Mouse (Mus musculus): ENCODE measurements at regions not wholly inside any gene's neighbourhood (a gene's known extent, or its start where the extent isn't known, plus 50 kb on each side); places are given as distances from the start of the nearest gene placed in this dataset.

DNA sequence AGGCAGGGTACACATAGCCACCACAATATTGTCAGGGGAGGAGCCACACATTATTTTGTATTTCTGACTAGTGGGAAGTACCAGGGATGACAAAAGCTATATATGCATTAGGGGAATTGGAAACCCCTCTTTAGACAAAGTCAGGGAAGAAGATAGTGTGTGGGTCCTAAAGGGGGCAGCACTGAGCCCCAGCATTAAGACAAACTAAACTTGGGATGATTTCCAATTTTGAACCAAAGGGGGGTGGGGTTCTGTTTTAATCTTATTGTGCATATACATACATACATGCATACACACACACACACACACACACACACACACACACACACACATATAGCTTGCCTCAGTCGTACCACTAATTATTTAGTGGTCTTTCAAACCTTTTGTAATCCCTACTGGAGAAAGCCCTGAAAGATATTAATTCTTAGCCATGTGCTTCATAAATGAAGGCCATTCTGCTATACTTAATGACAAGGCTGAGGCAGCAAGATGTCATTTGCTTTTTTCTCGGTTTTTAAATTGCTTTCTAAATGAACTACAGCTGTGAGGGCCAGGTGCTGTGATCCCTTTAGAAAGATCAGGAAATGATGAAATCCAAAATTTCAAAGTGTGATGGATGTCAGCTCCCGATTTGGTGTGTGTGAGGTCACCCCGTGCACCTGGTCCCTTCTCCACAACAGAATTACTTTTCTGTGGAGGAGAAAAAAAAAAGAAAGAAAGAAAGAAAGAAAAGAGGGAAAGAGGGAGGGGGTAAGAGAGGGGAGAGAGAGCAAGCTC, 523.5 kb downstream of the Rnf144a start:
- no peak for DNase-seq

DNA sequence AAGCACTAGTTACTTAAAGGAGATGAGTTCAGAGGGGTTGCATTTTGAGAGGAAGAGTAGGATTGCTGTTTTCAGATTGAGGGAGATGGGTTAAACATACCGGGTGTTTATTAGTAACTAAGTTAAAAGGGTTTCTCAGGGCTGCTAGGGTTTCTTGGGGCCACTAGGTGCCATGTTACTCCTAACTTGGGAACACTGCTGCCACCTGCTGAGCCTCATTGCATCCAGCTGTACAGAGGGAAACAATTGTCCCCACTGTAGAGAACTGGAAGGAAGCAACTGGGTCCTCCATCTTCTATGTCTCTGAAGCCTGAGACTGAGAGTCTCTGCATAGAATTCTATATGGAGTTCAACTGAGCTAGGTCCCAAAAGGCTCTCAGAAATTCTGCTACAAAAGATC, 524.3 kb downstream of the Rnf144a start:
- no peak for DNase-seq

DNA sequence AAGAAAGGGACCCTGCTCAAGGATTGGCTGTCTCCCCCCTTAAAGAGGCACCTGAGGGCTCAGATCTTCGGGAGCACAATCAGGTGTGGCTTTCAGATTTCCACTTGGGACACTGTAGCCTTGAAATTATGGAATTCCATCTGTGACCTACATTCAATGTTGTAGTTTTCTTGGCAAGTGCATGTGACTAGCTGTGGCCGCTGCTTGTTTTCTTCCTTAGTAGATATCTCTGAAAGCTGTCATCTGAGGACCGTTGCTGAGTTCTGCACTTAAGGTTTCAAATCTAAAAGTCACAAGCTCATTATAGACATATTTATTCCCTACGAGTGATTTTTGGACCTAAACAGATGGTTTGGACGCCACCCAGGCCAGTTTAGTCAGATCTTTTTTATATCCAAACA, 531.3 kb downstream of the Rnf144a start:
- peak; percentile 44 for DNase-seq

DNA sequence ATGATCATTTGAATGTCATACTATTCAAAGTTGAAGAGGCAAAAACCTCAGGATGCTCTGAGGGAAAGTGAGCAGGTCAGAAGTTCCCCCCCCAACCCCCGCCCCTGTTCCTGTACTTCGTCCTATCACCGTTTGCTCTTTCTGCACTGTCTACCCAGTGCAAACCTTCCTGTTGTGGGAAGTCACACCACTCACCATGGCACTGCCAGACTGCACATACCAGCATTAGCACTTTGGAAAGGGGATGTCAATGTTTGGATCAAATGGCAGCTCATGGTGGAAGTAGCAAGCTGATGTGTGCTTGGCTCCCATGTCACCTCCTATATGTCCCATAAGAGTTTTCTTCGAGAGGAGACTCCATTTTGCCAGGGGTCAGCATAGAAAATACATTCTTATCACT, 543.2 kb downstream of the Rnf144a start:
- no peak for DNase-seq

DNA sequence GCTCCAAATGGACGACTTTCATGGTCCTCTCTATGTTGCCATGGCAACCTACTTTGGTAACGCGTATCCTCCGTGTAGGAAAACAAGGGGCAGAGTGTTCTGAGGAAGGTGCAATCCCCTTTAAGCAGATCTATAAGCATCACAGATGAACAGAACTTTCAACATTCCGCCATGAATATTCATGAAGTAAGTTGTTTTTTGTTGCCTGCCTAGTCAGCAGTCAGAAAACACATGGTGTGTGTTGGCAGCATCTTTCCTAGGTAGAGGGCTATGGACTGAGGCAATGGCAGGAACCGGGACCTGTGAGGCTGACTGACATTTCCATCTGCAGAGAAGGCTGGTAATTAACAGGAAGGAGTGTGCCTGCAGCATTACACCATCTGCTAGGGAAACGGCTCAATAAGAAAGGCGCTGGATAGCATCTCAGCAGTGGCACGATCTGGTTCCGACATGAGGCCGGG, 544.0 kb downstream of the Rnf144a start:
- DNase-seq: peak; percentile 67

DNA sequence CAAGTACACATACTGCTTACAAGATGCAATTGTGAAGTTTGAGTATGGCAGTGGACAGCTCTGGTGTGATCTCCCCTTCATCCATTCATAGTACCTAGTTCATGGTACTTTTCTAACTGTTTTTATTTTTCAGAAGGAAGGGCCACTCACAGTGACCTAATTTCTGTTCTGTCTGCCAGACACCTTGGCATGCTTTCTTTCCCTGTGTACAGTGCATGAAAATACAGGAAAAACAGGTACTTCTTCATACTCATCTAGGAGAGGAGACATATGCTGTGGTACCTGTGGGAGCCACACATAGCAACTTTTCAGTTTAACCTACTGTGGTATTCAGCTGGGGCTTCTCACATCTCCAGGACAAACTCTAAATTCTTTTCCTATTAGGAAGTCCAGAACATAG, 545.2 kb downstream of the Rnf144a start:
- DNase-seq: no peak

DNA sequence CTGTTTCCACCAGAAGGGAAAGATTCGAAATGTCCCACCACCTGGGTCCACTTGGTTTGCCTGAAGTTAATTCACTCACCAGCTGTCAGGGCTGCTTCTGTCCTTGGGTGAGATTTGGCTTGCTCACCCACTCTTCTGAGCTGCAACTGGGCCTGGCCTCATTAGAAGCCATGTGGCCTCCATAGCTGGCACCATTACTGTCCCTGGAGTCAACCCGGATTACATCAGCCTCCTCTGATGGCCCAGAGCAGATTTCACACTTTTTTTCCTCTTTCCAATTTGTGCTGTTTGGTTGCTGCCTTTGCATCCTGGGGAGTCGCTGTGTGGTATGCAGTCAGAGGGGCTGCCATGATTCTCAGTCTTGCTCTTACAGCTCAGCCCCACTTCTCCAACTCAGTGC, 550.0 kb downstream of the Rnf144a start:
- peak; percentile 53 for DNase-seq

DNA sequence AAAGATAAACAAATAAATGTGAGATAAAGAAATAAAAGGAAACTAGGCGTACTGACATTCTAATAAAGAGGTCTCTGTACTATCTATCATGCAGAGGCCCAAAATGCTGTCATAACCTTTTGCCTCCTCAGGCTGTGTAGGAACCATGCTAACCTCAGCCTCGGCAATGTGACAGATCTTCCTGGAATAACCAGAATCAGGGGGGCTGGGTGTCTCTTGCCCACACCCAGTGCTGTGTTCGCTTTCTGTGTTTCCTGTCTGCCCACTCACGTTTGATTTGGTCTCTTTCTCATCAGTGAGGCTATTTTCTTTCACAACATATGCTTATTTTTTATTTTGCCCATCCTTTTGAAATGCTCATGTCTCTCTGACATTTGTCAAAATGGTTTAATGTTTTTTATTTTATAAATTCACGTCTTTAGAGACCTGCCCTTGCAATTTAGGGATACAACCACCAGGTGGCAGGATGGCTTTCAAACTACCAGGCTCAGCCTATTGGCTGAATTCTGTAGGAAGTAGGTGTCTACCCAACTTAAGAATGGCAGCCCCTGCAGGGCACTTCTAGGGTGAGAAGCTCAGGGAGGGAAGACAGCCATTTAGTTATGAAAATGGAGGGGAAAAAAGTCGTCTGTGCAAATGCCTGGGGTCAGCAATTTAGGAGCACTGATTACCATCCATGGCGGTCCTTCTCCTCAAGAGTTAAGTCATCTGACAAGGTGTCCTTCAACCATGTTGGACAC, 550.8 kb downstream of the Rnf144a start:
- peak; percentile 46 for DNase-seq

DNA sequence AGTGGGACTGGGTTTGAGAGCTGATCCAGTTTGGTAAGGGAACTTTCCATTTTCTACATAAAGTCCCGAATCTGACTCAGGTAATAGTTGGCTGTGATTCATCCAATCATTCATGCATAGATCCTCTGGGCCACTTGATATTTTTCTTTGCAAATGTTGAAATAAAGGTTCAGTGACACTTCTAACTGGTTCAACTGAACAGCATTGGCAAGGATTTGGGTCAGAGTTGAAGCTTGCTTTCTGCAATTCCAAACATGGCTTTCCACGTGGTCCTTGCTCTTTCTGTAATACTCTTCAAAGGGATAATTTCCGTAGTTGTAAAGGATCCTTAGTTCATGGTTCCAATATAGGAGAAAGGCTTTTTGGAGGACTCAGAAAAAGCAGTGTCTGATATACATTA, 554.0 kb downstream of the Rnf144a start:
- DNase-seq: no peak

DNA sequence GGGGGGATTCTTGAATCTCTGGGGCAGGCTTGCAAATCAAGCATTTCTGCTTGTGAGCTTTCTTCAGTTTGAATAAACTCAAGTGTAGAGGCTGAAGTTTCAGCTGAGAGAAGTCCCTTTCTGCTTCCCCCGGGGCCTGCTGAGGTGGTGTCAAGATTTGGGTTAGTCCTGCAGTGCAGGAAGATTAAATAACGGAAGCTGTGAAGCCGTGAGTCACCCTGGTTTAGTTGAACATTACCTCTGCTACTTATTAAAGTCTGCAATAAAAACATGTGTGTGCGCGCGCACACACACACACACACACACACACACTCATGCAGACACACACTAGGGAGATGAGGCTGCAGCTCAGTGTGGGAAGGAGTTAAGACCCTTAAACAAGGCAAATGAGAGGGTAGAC, 556.7 kb downstream of the Rnf144a start:
- no peak for DNase-seq

DNA sequence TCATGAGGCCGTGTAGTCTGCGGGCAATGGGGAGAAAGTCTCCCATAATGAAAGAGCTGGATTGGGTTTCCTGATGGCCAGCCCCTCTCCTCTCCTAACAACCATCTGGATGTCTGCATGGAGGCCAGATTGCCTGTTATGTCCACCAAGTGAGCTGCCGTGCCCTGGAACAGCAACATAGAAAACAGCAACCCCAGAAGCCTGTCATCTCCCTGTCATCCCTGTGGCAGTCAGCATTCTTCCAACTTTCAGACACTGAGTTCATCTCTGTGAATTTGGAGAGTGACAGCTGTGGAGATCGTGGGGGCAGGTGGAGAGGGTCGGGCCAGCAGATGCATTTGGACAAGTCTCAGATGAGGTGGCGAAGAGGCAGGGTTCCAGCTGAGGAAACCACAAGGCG, 585.0 kb downstream of the Rnf144a start:
- no peak for DNase-seq

DNA sequence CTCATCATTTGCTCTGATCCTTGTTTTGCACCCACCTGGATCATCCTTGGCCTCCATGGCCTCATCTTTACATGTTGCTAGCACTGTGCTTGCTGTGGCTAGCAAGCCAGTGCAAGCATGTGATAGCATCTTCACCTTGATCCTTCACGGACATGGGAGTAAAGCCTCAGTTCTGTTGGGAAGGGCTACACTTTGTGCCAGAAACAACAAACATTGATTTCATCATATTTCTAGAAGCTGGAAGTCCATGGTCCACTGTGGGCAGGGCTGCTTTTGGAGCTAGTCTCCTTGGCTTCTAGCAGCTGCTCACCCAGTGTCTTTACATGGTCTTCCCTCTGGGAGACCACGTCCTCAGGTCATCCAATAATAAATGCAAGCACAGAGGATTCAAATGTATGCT, 587.1 kb downstream of the Rnf144a start:
- no peak for DNase-seq

DNA sequence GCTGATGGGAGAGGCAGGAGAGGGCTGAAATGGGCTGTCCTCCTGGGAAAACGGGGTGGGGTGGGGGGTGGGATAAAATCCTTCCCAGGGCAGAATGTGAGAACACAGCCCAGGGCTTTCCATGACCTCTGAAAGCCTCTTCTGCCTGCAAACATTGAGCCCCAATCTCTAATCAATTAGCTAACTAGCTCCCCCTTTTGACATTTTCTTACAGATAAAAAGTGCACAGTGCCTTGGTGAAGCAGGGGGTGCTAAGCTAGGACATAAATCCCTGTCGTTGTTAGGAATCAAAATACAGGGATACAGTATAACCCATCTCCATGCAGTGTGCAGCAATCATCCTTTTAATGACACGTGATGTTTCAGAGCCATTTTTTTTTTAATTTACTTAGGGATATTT, 588.1 kb downstream of the Rnf144a start:
- no peak for DNase-seq

DNA sequence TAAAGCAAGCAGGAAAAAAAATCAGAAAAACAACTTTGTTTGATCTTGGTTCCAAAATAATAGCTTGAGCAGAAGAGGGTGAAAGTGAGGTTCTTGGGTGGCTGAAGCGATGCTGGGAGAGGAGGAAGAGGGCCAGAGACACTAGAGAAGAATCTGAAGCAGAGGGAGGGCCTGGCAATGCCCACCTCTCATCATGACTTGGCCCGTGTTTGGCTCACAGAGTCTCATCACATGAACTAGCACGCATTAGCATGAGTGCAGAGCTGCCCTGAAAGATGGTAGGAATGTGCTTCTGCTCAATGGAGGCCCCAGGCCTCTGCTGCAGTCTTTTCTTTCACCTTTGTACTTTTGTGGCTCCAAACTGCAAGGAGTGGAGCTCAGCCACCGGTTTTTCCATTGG, 588.6 kb downstream of the Rnf144a start:
- DNase-seq: no peak

DNA sequence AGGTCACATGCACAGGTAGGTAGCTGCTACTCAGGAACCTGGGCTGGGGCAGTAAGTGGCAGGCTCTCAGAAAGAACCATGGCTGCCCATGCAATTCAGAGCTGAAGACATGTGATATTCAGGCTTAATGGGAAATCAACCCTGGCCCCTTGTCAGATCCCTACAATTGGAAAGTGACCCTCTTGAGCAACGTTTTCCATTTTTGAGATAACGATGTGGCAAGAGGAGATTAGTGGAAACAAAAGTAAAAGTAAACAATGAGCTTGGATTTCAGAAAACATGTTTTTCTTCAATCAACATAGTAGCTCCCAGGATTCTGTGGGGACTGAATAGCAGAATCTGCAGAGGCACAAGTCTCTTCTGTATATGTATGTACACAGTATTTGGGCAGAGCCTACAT, 598.8 kb downstream of the Rnf144a start:
- DNase-seq: no peak

DNA sequence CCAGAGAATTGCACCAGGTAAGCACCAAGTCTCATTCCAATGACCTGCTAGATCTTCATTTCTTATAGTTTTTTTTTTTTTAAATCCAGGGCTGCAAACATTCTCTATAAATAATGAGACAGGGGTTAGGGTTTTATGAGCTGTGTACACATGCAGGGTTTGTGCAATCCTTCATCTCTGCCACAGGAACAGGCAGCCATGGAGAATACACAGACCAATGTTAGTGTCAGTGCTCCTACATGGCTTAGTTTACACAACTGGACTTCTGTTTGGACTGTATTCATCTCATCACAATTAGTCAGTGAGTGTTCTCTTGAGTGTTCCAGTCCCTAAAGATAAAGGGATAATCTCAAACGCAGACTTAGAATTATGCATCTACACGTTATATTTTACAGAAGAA, 620.0 kb downstream of the Rnf144a start:
- DNase-seq: no peak

DNA sequence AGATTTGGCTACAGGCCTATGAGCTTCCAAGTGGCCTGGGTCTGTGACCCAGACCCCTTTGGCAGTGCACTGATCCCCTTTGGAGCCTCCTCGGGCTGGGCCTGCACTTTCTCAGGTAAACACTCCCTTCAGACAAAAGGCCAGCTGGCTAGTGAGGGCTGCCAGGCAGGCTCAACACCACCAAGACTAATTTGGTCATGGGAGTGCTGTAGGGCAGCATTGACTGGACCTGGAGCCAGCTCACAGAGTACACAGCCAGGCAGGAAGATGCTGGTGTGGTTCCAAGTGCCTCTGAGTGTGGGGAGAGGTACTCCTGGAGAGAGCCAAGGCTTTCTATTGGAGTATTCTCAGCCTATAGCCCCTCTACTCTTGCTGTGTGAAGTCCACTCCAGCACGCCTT, 620.5 kb downstream of the Rnf144a start:
- DNase-seq: peak; percentile 62

DNA sequence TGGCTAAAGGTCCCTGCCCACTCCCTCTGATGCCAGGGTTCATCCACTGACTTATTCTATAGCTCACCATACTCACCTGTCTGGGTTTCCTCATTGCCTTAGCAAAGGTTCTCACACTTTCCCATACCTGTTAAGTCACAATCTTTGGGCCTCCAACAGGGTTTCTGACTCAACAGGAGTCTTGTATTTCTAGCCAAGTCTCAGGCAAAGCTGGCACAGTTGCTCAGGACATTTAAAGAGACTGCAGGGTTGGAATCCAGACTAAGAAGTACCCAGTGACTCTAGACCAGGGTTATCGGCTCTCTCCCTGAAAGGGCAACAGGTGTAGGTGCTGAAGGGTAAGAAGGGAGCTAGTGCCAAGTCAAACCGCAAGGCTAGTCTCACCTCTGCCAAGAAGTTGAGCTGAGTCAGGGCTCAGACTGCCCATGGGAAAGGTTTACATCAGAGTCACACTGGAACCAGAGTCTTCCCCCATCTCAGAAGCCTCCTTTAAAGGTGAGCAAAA, 622.4 kb downstream of the Rnf144a start:
- no peak for DNase-seq

DNA sequence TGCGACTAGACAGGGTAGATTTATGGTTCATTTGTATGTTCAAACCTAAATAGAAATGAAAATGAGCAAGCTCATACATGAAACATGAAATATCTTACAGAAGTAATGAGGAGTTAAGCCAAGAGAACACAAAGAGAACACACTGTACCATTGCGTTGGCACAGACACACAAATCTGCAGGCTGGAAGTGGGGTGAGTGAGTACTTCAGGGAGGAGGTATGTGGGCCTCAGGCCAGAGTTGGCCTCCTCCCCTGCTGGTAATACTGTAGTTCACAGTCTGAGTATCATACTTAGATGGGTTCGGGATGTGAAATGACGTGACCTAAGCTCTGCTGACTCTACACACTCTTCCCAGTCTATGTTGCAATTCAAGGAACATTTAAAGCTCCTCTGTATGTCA, 624.1 kb downstream of the Rnf144a start:
- no peak for DNase-seq

DNA sequence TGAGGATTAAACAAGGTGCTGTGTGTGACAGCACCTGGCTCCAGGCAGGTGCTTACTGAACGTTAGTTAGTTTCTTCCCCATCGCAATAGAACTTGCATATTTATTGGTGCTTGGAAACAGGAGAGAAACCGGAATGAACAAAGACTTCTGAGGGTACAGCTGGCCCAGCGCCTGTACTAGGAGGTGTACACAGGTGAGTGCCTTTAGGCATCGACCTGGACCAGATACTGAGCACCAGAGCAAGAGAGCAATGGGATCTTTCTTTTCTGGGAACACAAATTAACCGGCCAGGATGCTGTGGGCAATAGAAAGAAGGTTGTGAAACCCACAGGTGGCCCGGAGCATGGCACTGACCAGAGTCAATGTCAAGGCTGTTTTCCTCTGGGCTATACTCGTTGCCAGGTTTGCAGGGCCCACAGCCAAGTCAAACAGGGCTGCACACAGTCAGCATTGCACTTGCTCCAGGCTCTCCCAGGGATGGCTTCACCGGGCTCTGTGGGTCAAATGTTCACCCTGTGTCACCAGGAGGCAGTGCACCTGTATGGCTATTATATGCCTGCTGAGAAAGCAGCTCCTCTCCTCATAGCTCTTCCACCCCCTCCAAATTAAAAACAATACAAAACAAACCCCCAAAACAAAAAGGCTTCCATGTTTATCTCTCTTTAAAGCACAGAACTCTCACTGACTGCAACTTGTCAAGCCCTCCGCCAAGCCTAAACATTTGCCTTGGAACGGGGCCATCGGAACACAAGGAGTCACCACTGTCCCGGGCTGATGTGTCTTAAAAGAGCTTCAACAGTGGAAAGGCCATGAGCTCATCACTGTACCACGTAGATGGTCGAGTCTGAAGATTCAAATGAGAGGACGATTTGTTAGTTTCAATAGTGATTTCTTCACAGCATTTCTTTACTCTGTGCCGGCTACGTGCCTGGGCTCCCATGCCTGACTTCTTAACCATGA, 629.1 kb downstream of the Rnf144a start:
- peak; percentile 29 for DNase-seq

DNA sequence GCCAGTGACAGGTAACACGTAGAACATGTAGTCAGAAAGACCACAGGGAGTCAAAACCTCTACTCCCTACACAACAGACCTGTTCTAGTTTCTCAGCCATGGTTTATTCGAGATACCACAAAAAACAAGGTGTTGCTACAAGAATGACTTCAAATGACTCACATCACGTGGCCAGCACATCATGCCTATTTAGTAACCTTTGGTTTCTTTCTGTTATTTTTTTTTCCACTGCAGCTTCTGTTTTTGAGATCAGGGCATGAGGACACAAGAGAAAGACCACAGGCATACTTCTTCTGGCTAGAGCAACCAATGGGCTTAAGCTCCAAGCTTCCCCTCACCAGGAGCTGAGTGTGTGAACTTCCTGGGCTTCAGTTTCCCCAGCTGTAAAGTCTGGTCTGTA, 630.7 kb downstream of the Rnf144a start:
- DNase-seq: no peak

DNA sequence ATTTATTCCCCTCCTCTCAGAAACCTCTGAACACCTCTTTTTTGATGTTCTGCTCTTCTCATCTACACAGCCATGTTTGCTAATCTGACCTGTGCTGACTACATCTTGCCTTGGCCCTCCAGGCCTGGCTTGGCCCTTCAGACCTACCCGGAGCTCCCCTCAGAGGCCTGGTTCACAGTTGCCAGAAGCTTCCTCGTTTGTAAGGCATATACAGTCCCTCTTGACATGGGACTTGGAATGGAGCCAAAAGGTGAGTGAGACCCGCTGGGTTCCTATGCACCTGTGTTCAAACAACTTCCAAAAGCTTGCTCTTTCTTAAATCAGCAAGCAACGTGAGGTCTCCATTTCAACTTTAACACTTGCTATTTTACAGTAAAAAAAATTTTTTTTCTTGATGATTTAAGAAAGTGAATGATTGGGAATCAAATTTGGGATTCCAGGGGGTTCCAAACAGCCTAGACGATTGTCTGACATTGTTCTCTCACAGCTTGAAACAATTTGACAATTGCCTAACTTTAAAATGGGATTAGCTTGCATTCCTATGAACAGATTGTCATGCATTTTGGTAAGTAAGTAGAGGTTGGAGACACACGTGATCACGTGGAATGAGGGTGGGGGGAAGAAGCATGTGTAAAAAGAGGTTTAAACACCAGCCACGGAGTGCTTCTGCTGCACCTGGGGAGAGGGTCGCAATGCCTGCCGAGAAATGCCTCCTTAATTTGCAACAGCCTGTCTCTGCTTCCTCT, 631.9 kb downstream of the Rnf144a start:
- no peak for DNase-seq

Data from cerebellum, adult 11 months (tissue).